Comparison of ENCODE assay signal across 34 mouse cellular contexts in the genomic region with DNA sequence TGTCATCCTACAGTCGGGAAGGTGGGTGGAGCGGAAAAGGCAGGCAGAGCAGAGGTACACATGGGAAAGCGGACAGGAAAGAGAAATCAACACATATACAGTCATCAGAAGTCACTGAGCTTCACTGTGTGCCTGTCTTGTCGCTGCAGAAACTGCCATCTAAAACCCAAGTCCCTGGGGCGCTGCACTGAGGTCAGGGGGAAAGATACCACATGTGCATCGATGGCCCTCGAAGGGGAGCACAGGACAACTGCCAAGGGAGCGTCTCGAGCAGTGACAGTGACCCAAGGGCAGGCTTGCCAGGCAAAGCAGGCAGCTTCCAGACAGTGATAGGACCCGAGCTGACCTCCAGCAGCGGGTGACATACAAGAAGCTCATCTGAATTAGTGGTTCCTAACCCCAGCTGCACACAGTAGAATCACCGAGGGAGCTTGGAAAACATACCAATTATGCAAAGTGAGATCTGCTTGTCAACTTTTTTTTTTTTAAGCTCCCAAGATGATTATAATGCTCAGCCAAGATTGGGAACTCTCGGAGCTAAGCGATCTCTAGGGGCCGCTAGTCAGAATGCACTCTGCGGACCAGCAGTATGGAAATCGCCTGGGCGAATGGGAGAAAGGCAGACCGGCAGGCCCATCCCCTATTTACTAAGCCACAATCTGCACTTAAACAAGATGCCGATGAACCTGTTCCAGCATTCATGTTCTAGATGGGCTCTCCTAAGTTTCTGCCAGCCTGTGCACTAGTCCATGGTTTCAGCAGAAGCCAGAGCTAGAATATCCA. TPM values are rescaled to one million over a fixed set of nuclear protein-coding genes. Genes with fewer than 3 reads are reported as not detected.
A peak's percentile ranks its signal among the peaks of the same experiment; 100 is the strongest.
DNase-seq lines count a peak whose midpoint lies in the region; ATAC-seq lines count a peak whose summit lies in the region.
"Had no signal": no experiment of that assay in that cellular context is flagged by ENCODE, and none has a peak within 500 bp of the region (broad histone marks: within the 10 kb centered on the region; RNA-seq: fewer than 3 reads in every experiment).

No protein-coding gene starts in this region.

- no peaks in the 10 kb centered on the region for H3K27me3 ChIP-seq in embryonic facial prominence, embryonic 13.5 days
- no peaks in the 10 kb centered on the region for H3K27me3 ChIP-seq in embryonic facial prominence, embryonic 10.5 days (replicated peaks; ENCODE audit: low read depth, poor library complexity, severe bottlenecking)
- H3K27me3 ChIP-seq in hindbrain, embryonic 13.5 days, result no peaks in the 10 kb centered on the region
- no peaks in the 10 kb centered on the region for H3K27me3 ChIP-seq in hindbrain, embryonic 10.5 days (ENCODE audit: insufficient read depth, poor library complexity, severe bottlenecking)
- H3K27me3 ChIP-seq: CH12.LX; heart, embryonic 12.5 days; neural tube, embryonic 13.5 days had no signal

- H3K4me1 ChIP-seq in embryonic facial prominence, embryonic 13.5 days, result peaks cover 6% of the 10 kb centered on the region
- H3K4me1 ChIP-seq in embryonic facial prominence, embryonic 10.5 days, result peaks cover 26% of the 10 kb centered on the region
- H3K4me1 ChIP-seq in hindbrain, embryonic 13.5 days (replicated peaks), result peaks cover 44% of the 10 kb centered on the region
- H3K4me1 ChIP-seq in hindbrain, embryonic 10.5 days (replicated peaks), result peaks cover 39% of the 10 kb centered on the region
- H3K4me1 ChIP-seq: heart, embryonic 12.5 days had no signal

- H3K4me3 ChIP-seq in embryonic facial prominence, embryonic 13.5 days, result no peak overlapping the region
- H3K4me3 ChIP-seq in embryonic facial prominence, embryonic 10.5 days, result no peak overlapping the region
- no peak overlapping the region for H3K4me3 ChIP-seq in hindbrain, embryonic 13.5 days
- H3K4me3 ChIP-seq in hindbrain, embryonic 10.5 days, result no peak overlapping the region
- H3K4me3 ChIP-seq: heart, embryonic 12.5 days; neural tube, embryonic 13.5 days had no signal

- H3K9ac ChIP-seq in embryonic facial prominence, embryonic 13.5 days, result 0 out of 2 replicates have a peak overlapping the region, but pooled peaks have one; percentile 3
- H3K9ac ChIP-seq in hindbrain, embryonic 13.5 days, result 0 out of 2 replicates have a peak overlapping the region, but pooled peaks have one; percentile 19
- H3K9ac ChIP-seq: heart, embryonic 12.5 days; liver, embryonic 14.5 days; neural tube, embryonic 13.5 days had no signal

- H3K27ac ChIP-seq in embryonic facial prominence, embryonic 13.5 days, result no peak overlapping the region
- H3K27ac ChIP-seq in embryonic facial prominence, embryonic 10.5 days (replicated peaks), result no peak overlapping the region
- 0 out of 2 replicates have a peak overlapping the region, but pooled peaks have one; percentile 23 for H3K27ac ChIP-seq in hindbrain, embryonic 13.5 days
- no peak overlapping the region for H3K27ac ChIP-seq in hindbrain, embryonic 10.5 days
- H3K27ac ChIP-seq: liver, embryonic 14.5 days; macrophage; neural tube, embryonic 13.5 days; stomach, postnatal 0 days had no signal

- H3K9me3 ChIP-seq in embryonic facial prominence, embryonic 13.5 days, result no peaks in the 10 kb centered on the region
- no peaks in the 10 kb centered on the region for H3K9me3 ChIP-seq in embryonic facial prominence, embryonic 10.5 days
- no peaks in the 10 kb centered on the region for H3K9me3 ChIP-seq in hindbrain, embryonic 13.5 days
- no peaks in the 10 kb centered on the region for H3K9me3 ChIP-seq in hindbrain, embryonic 10.5 days
- H3K9me3 ChIP-seq: heart, embryonic 12.5 days; neural tube, embryonic 13.5 days had no signal

- WGBS in embryonic facial prominence, embryonic 13.5 days, result 89% methylated on average over 20 of the region's 20 CpGs
- 91% methylated on average over 20 of the region's 20 CpGs for WGBS in embryonic facial prominence, embryonic 10.5 days
- 69% methylated on average over 20 of the region's 20 CpGs for whole genome bisulfite sequencing in hindbrain, embryonic 13.5 days
- WGBS in hindbrain, embryonic 10.5 days, result 89% methylated on average over 20 of the region's 20 CpGs

- no peak for ATAC-seq in embryonic facial prominence, embryonic 13.5 days (ENCODE audit: insufficient number of reproducible peaks, insufficient read depth, low FRiP score, low TSS enrichment, low read depth)
- ATAC-seq in hindbrain, embryonic 13.5 days (ENCODE audit: low FRiP score), result no peak
- ATAC-seq: activated CD4-positive, CD25-positive, alpha-beta regulatory T cell, adult 4 months; forebrain, embryonic 16.5 days; hindbrain, embryonic 16.5 days had no signal

- no peak overlapping the region for H3K4me2 ChIP-seq in embryonic facial prominence, embryonic 13.5 days
- no peak overlapping the region for H3K4me2 ChIP-seq in hindbrain, embryonic 13.5 days
- H3K4me2 ChIP-seq: heart, embryonic 12.5 days; neural tube, embryonic 13.5 days had no signal

- DNase-seq in embryonic facial prominence, embryonic 10.5 days (ENCODE audit: low spot score), result no peak
- no peak for DNase-seq in hindbrain, embryonic 10.5 days (ENCODE audit: low spot score)
- DNase-seq in testis, postnatal 10 days (ENCODE audit: low spot score), result peak; percentile 26
- DNase-seq in testis, postnatal 14 days (ENCODE audit: low spot score), result no peak
- no peak for DNase-seq in frontal cortex, postnatal 14 days (ENCODE audit: low spot score in 2 of 2)
- DNase-seq: adrenal gland, adult 2 months; adrenal gland, postnatal 36 days; cerebellum, adult 2 months; cerebellum, postnatal 14 days; gastrocnemius, postnatal 14 days; kidney, adult 9 months; kidney, postnatal 10 days; liver; lung, adult 2 months; lung, postnatal 10 days; right cerebral cortex, postnatal 4 days had no signal

- peaks cover 79% of the 10 kb centered on the region for H3K36me3 ChIP-seq in embryonic facial prominence, embryonic 13.5 days
- peaks cover 91% of the 10 kb centered on the region for H3K36me3 ChIP-seq in embryonic facial prominence, embryonic 10.5 days (replicated peaks)
- H3K36me3 ChIP-seq in hindbrain, embryonic 13.5 days, result peaks cover 75% of the 10 kb centered on the region
- peaks cover 89% of the 10 kb centered on the region for H3K36me3 ChIP-seq in hindbrain, embryonic 10.5 days

RNA-seq across cellular contexts. Expression of gene Vangl2, which starts 18.0 kb away (rescaled TPM):
- 22.1 and 25.2 TPM in 2 replicates for polyA plus RNA-seq in embryonic facial prominence, embryonic 13.5 days (2015; fragmentation: Nextera tagmentation; extraction: Ambion mirVana)
- polyA plus RNA-seq in embryonic facial prominence, embryonic 10.5 days (2016; fragmentation: Nextera tagmentation; extraction: Ambion mirVana), result 28.3 and 35.3 TPM in 2 replicates
- 49.4 and 52.1 TPM in 2 replicates for polyA plus RNA-seq in hindbrain, embryonic 13.5 days (2015; fragmentation: Nextera tagmentation; extraction: Ambion mirVana)
- polyA plus RNA-seq in hindbrain, embryonic 10.5 days (2016; fragmentation: Nextera tagmentation; extraction: Ambion mirVana), result 46.0 and 72.6 TPM in 2 replicates

RNA-seq across cellular contexts. Expression of gene Nhlh1, which starts 47.1 kb away (rescaled TPM):
- 0.66 and 1.5 TPM in 2 replicates for polyA plus RNA-seq in embryonic facial prominence, embryonic 13.5 days (2015; fragmentation: Nextera tagmentation; extraction: Ambion mirVana)
- polyA plus RNA-seq in embryonic facial prominence, embryonic 10.5 days (2016; fragmentation: Nextera tagmentation; extraction: Ambion mirVana), result 4.1 and 4.7 TPM in 2 replicates
- polyA plus RNA-seq in hindbrain, embryonic 13.5 days (2015; fragmentation: Nextera tagmentation; extraction: Ambion mirVana), result 8.1 and 9.8 TPM in 2 replicates
- polyA plus RNA-seq in hindbrain, embryonic 10.5 days (2016; fragmentation: Nextera tagmentation; extraction: Ambion mirVana), result 9.9 and 16.3 TPM in 2 replicates
- polyA plus RNA-seq: activated CD4-positive, CD25-positive, alpha-beta regulatory T cell, adult 4 months; adrenal gland, adult 2 months; C2C12; heart, embryonic 12.5 days; heart, postnatal 0 days; intestine, embryonic 14.5 days; large intestine, adult 2 months; limb, embryonic 11.5 days; liver, embryonic 14.5 days; macrophage; spleen, adult 2 months; stomach, postnatal 0 days; urinary bladder, adult 2 months had no signal
